Mouse (Mus musculus) erythroblast, embryonic 14.5 days (primary cell): ENCODE measurements around the gene Vsx1. TPM values are rescaled to one million over a fixed set of nuclear protein-coding genes. Genes with fewer than 3 reads are reported as not detected.
A peak's percentile ranks its signal among the peaks of the same experiment; 100 is the strongest.

Experiments used
- H3K27me3 ChIP-seq: 2 replicates; pipeline ENCODE4 v1.6.1; 2012; ENCODE audit warnings: inconsistent platforms; ENCODE audit not compliant: control insufficient read depth
- H3K36me3 ChIP-seq: 2 replicates; pipeline ENCODE4 v1.6.1; 2012; ENCODE audit warnings: mild to moderate bottlenecking, inconsistent platforms; ENCODE audit not compliant: control insufficient read depth
- H3K4me1 ChIP-seq: 2 replicates; pipeline ENCODE4 v1.6.1; 2012; ENCODE audit warnings: inconsistent platforms; ENCODE audit not compliant: control insufficient read depth
- H3K4me3 ChIP-seq: replicated peaks from 2 replicates; pipeline ENCODE3; 2012; ENCODE audit warnings: moderate library complexity, mild to moderate bottlenecking, inconsistent platforms
- H3K9me3 ChIP-seq: 2 replicates; pipeline ENCODE4 v1.6.1; 2012; ENCODE audit warnings: low read length, inconsistent platforms, mixed read lengths; ENCODE audit not compliant: control insufficient read depth
- GATA1 ChIP-seq: IDR thresholded peaks from 2 replicates; pipeline ENCODE4 v1.6.1; 2012; ENCODE audit warnings: low read length, inconsistent platforms, mixed read lengths
- TAL1 ChIP-seq: IDR thresholded peaks from 3 replicates; pipeline ENCODE4 v1.6.1; 2012; ENCODE audit warnings: low read length, inconsistent platforms, mixed read lengths
- polyA plus RNA-seq: library from polyadenylated mRNA; stranded (reverse); fragments of >175 nt; gene quantifications from 2 replicates; pipeline ENCODE4 v1.2.3, GENCODE M21; 2012

The Vsx1 gene
- polyA plus RNA-seq, 1 experiment: not detected

DNA sequence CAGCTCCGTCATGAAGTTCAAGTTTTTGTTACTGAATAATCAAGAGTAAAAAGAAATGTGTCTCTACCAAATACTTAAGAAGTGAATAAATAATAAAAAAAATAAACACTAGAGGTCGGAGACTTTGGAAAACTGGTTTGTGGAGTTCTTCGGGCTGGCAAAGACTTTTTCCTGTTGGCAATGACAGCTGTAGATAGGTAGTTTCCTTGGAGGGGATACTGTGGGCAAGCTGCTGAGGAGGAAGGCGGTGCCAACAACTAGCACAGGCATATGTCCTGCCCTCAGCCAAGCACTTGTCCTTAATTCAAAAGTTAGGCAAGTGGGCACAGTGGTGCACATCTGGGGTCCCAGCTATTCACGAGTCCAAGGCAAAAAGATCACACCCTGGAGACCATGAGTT lies 20.2 kb downstream of the Vsx1 start:
- Histone ChIP-seq H3K27me3 (no peaks in the 10 kb centered on the region), H3K9me3 (no peaks in the 10 kb centered on the region), H3K4me3 (peak overlapping the region; percentile 87), H3K36me3 (peaks cover 7% of the 10 kb centered on the region), H3K4me1 (peaks cover 68% of the 10 kb centered on the region)
- TF ChIP-seq GATA1 (no peak), TAL1 (no peak)

DNA sequence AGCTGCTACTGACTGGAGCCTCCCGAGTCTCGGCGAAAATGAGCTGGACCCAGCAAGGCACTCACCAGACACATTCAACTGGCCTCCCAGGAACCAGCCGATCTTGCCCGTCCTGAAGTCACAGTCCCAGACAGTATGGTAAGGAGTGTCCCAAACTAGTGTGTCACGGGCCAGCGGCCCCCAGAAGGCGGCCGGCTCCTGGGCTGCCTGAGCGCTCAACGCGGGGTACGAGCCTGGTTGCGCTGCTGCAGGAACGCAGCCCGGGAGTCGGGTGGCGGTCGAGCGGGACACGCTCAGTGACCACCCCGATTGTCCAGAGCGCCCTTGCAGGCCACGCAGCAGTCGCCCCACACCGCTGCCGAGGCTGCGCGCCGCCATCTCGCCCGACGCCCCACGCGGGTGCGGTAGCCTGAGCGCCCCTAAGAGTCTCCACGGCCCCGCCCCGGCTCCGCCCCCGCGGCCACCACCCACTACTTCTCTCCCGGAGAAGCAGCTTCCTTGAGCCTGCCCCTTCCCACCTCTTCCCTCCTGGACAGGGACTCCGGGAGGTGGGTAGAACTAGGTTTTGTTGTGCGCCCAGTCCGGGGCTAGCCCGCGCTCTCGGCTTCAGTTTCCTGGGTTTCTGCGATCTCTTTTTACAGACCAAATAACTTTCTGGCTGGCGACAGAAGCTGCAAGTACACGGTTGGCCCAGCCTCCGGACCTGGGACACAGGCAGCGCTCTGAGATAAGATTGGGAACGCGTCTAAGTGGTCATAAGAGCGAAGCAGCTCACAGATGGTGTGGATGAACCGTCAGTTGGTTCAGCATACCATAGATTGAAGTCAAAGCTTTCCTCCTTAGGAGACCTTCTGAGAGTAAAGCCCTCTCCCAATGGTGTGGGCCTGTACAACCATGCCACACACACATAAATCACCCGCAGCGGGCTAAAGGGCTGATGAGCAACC lies 21.1 kb downstream of the Vsx1 start, which contains the start of gene Acss1:
Gene Acss1, minus strand, starts transcription at position 681 of the 947 bp plus-strand sequence.
- peak; percentile 32; the same call in 1 of the 2 replicates for TF ChIP-seq GATA1
- TF ChIP-seq TAL1: peak; percentile 41; the same call in 1 of the 3 replicates
- Histone ChIP-seq H3K4me3 (peak within 1 kb of the TSS; percentile 87), H3K36me3 (peaks cover 12% of the 10 kb centered on the region), H3K4me1 (peaks cover 76% of the 10 kb centered on the region), H3K9me3 (no peaks in the 10 kb centered on the region), H3K27me3 (no peaks in the 10 kb centered on the region)

DNA sequence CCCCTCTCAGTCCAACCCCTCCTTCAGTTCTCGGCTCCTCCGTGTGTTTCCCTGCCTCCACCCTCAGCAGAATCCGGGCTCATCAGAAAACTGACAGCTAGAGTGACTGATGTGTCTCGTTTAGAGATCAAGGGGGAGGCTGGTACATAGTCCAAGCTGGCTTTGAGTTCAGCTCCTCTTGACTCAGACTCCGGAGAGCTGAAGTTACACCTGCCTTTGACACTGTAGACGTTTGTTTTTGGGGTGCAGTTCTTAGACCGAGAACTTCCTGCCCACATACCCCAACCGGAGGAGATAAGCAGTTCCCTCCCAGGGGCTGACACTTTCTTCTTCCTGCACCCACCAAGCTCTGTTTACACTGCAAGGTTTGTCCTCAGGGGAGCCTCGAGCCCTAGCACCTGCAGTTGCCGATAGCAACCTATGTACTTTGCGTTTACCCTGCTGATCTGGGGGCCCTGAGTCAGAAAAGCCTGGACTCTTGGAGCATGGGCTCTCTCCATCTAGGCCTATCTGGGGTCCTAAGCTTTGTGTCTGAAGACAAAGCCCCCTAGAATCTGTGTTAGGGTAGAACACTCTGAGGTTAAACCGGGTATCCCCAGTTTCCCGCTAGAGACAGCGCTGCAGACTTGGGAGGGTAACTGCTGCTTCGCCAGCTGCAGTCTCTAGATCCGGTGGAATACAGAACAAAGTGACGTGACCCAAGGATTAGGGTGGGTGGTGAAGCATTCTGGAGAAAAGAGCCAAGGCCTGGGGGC lies 21.9 kb downstream of the Vsx1 start:
- no peak; the same call in 2 of the 3 replicates for TF ChIP-seq TAL1
- no peak for TF ChIP-seq GATA1
- peaks cover 84% of the 10 kb centered on the region for H3K4me1 ChIP-seq

DNA sequence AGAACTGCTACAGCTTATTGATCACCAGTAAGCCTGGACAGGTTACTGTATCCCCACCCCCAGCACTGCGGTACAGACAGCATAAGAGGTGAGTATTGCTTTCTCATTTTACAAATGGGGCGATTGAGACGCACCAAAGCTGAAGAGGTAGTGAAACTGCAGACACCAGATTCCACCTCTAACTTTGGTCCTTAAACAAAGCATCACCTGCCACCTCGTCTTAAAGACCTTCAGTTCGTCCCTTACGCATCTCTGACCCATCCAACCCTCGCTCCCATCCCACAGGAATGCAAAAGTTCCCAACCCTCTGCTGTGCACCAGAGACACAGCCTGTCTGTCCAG lies 22.5 kb downstream of the Vsx1 start:
- H3K36me3 ChIP-seq: peaks cover 25% of the 10 kb centered on the region
- TF ChIP-seq TAL1 (no peak), GATA1 (no peak)
- H3K4me3 ChIP-seq: peak overlapping the region; percentile 87
- no peaks in the 10 kb centered on the region for H3K9me3 ChIP-seq
- no peaks in the 10 kb centered on the region for H3K27me3 ChIP-seq
- H3K4me1 ChIP-seq: peaks cover 87% of the 10 kb centered on the region

More for the DNA sequence above, 21.9 kb downstream of the Vsx1 start:
- peaks cover 19% of the 10 kb centered on the region for H3K36me3 ChIP-seq
- no peaks in the 10 kb centered on the region for H3K9me3 ChIP-seq
- peak overlapping the region; percentile 87 for H3K4me3 ChIP-seq
- no peaks in the 10 kb centered on the region for H3K27me3 ChIP-seq

DNA sequence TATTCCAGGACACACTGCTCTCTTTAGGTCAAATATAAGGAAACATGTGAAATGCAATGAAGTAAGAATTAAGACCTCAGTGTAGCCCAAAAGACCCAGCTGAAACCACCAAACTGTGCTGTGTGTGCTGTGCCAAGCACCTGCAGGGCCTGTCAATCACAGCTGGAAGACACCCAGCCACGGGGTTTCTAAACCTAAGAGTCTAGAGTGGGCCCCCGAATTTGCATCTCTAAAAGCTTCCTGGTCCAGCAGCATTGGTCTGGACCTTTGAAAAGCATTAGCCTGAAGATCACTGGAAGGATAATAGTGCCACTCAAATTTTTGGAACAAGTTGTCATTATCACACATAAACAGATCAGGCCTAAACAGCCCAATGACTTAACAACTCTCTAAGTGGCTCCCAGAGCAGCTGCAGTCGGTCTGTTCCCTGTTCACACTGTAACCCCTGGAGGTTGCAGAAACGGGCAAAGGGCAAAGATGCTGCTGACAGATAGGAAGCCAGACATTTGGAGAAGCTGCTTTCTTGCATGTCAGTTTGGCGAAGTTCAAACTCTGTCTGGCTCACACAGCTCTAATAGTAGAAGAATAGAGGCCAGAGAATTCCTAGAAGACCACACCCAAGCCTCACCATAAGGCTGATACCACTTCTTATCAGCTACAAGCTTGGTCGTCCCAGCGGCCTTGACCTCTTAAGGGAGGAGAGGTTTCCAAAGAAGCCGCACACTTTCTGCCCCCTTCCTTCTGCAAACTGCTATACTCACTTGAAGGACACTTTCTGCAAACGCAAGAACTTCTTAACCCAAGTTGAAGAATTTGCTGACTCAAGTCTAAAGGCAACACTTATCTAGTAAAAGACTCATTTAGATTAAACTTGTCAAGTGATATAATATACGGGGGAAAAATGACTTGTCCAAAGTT lies 23.4 kb downstream of the Vsx1 start:
- Histone ChIP-seq H3K36me3 (peaks cover 34% of the 10 kb centered on the region), H3K4me3 (peak overlapping the region; percentile 62), H3K27me3 (no peaks in the 10 kb centered on the region), H3K4me1 (peaks cover 90% of the 10 kb centered on the region), H3K9me3 (no peaks in the 10 kb centered on the region)
- TF ChIP-seq TAL1: peak; percentile 60
- TF ChIP-seq GATA1: peak; percentile 79

DNA sequence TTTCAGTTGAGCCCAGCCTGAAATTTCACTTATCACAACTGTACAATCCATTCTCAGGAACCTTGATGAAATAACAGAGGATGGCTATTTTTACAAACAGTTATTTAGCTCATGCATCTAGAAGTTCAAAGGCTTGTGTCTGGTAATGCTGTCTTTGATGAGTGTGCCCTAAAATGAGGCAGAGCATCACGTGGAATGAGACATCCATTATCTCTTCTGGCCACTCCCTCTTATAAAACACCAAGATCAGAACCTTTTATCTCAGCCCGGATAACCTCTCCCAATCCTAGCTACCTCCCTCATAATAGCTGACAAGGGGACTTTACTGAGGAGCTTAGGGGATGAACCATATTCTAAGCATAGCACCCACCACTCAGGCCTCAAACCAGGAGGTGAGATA lies 24.2 kb downstream of the Vsx1 start:
- TF ChIP-seq TAL1: no peak
- peak; percentile 66 for TF ChIP-seq GATA1
- H3K27me3 ChIP-seq: no peaks in the 10 kb centered on the region
- H3K36me3 ChIP-seq: peaks cover 42% of the 10 kb centered on the region
- H3K4me1 ChIP-seq: peaks cover 94% of the 10 kb centered on the region
- H3K9me3 ChIP-seq: no peaks in the 10 kb centered on the region
- peak overlapping the region; percentile 62 for H3K4me3 ChIP-seq

DNA sequence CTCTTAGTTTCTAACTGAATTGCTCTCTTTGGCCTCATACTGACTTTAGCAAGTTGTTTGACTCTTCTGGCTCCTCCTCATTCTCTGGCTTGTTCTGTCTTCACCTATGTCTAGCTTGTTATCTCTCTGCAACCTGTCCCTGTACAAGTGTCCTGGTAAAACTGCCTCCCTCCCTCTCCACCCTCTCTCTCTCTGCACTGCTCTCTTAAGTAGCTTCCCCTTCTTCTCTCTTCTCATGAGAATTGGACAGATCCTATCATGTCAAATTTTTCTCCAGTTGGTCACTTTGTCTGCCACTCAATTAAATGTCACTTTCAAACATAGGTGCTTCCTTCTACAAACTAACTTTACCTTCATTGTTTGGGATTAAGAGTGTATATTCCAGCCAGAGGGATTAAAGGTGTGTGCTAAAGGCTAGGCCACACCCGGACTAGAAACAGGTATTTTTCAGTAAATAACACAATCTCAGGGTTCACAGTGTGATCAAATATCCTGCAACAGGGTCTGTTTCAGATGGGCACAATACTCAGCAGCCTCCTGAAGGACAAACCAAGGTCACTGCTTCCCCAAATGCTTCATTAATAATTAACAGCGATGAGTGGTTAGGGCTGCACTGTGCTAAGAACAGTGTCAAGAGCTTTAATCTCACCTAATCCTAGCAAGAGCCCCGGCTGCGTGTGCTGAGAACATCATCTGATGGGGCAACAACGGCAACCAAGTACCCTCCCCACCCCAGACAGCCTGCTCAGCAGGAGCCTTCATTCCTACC lies 24.8 kb downstream of the Vsx1 start:
- H3K4me3 ChIP-seq: peak overlapping the region; percentile 62
- H3K9me3 ChIP-seq: no peaks in the 10 kb centered on the region
- H3K4me1 ChIP-seq: peaks cover 94% of the 10 kb centered on the region

DNA sequence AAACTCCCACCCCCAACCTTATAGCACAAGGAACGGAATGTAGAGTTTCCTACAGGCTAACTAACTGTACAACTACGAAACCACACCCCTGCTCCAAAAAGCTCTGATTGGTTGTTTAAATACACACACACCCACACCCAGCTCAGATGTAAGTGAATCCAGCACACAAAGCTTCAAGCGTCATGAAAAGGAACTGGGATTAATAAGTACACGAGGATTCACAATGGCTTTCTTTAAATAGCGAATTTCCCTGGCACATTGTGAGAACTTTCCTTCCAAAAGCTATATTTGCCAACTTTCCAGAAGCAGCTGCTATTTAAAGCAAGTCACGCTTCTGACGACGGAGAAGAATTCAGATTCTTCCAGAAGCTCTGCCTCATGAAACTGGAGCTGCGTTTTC lies 25.9 kb downstream of the Vsx1 start:
- TF ChIP-seq GATA1 (no peak), TAL1 (no peak)
- Histone ChIP-seq H3K4me3 (peak overlapping the region; percentile 21), H3K9me3 (peaks cover 2% of the 10 kb centered on the region; the same call in 1 of the 2 replicates), H3K27me3 (no peaks in the 10 kb centered on the region), H3K4me1 (peaks cover 84% of the 10 kb centered on the region), H3K36me3 (peaks cover 59% of the 10 kb centered on the region)

More for the DNA sequence above, 24.8 kb downstream of the Vsx1 start:
- no peak for TF ChIP-seq TAL1
- TF ChIP-seq GATA1: no peak
- H3K27me3 ChIP-seq: no peaks in the 10 kb centered on the region
- peaks cover 49% of the 10 kb centered on the region for H3K36me3 ChIP-seq
